Mouse (Mus musculus) heart, embryonic 14.5 days (tissue): ENCODE results near the gene Ints13. TPM values are rescaled to one million over a fixed set of nuclear protein-coding genes. Genes with fewer than 3 reads are reported as not detected.

Experiments used
- ATAC-seq: fragments of 200-750 bp; cut with Nextera tagmentation; 2 replicates; pipeline ENCODE4 v1.8.0; 2017; ENCODE audit warnings: low read depth, moderate TSS enrichment; ENCODE audit not compliant: insufficient number of reproducible peaks, insufficient read depth, low FRiP score
- H3K27ac ChIP-seq, 2 experiments: fragments of 200-500 bp in 1 of 2; fragments of 300-500 bp in 1 of 2; sonication (generic) in 1 of 2; replicated peaks in 1 of 2; 2 replicates each; pipeline ENCODE4 v1.5.1; 2012 to 2014; ENCODE audit warnings: low read depth in 2 of 2, low read length in 2 of 2, control low read depth in 1 of 2, mild to moderate bottlenecking in 1 of 2, mixed read lengths in 1 of 2; ENCODE audit not compliant: control insufficient read depth in 1 of 2, insufficient read depth in 1 of 2
- H3K27me3 ChIP-seq: fragments of 300-500 bp; sonication (generic); 2 replicates; pipeline ENCODE4 v1.6.1; 2014; ENCODE audit warnings: mild to moderate bottlenecking, low read length, control low read depth; ENCODE audit not compliant: control insufficient read depth, insufficient read depth
- H3K36me3 ChIP-seq: fragments of 300-500 bp; sonication (generic); 2 replicates; pipeline ENCODE4 v1.6.1; 2014; ENCODE audit warnings: mild to moderate bottlenecking, control low read depth, low read length, mixed read lengths; ENCODE audit not compliant: control insufficient read depth, insufficient read depth
- H3K4me1 ChIP-seq, 2 experiments: fragments of 200-500 bp in 1 of 2; fragments of 300-500 bp in 1 of 2; sonication (generic) in 1 of 2; 2 replicates each; pipeline ENCODE4 v1.6.1; 2012 to 2014; ENCODE audit warnings: low read length in 2 of 2, control low read depth in 1 of 2, mixed read lengths in 1 of 2; ENCODE audit not compliant: control insufficient read depth in 2 of 2, insufficient read depth in 2 of 2
- H3K4me2 ChIP-seq: fragments of 300-500 bp; sonication (generic); 2 replicates; pipeline ENCODE4 v1.6.1; 2014; ENCODE audit warnings: mild to moderate bottlenecking, low read length
- H3K4me3 ChIP-seq, 2 experiments: fragments of 200-500 bp in 1 of 2; fragments of 300-500 bp in 1 of 2; sonication (generic) in 1 of 2; 2 replicates each; pipeline ENCODE4 v1.5.1; 2012 to 2014; ENCODE audit warnings: low read length in 2 of 2, mild to moderate bottlenecking in 2 of 2, control low read depth in 1 of 2, low read depth in 1 of 2, moderate library complexity in 1 of 2; ENCODE audit not compliant: control insufficient read depth in 1 of 2, insufficient read depth in 1 of 2
- H3K9ac ChIP-seq: fragments of 300-500 bp; sonication (generic); 2 replicates; pipeline ENCODE4 v1.6.1; 2014; ENCODE audit warnings: mild to moderate bottlenecking, low read length
- H3K9me3 ChIP-seq: fragments of 300-500 bp; sonication (generic); 2 replicates; pipeline ENCODE4 v1.6.1; 2016; ENCODE audit warnings: low read length, control low read depth; ENCODE audit not compliant: control insufficient read depth
- WGBS: fragments of 180-500 bp; shearing (Covaris S2); extraction: QIAGEN DNeasy Blood & Tissue Kit; methylation state at CpG from one replicate; pipeline ENCODE4 v1.1.7; 2014; 5-methylcytosine and 5-hydroxymethylcytosine counted together
- polyA plus RNA-seq: library from polyadenylated mRNA; unstranded; fragments of >200 nt; fragmentation: Nextera tagmentation; extraction: Ambion mirVana; gene quantifications from 2 replicates; pipeline ENCODE4 v1.2.1, GENCODE M21; 2014

Gene Ints13
- polyA plus RNA-seq, 1 experiment from 2014 or later = 41.3 TPM

GRCm38 (mm10) chr6:146511511-146511910, 66.1 kb downstream of the Ints13 start:
- Histone ChIP-seq H3K36me3 (no peaks in the 10 kb centered on the region), H3K9me3 (no peaks in the 10 kb centered on the region), H3K4me3 (no peak overlapping the region), H3K27me3 (no peaks in the 10 kb centered on the region), H3K27ac (no peak overlapping the region), H3K4me2 (no peak overlapping the region), H3K4me1 (peaks cover 16 to 26% of the 10 kb centered on the region in 2 experiments), H3K9ac (no peak overlapping the region)
- WGBS = 85% methylated on average over 8 of the region's 8 CpGs
- no peak for ATAC-seq

- Histone ChIP-seq H3K27ac (no peak overlapping the region), H3K4me2 (no peak overlapping the region), H3K9me3 (no peaks in the 10 kb centered on the region), H3K9ac (no peak overlapping the region), H3K4me1 (peaks cover 16 to 26% of the 10 kb centered on the region in 2 experiments), H3K4me3 (no peak overlapping the region), H3K36me3 (no peaks in the 10 kb centered on the region), H3K27me3 (no peaks in the 10 kb centered on the region)
- ATAC-seq = no peak
- WGBS = 56% methylated on average over 2 of the region's 2 CpGs
Observed at GRCm38 (mm10) chr6:146509891-146510290, 67.7 kb downstream of the Ints13 start.

- 63% methylated on average over 2 of the region's 2 CpGs for WGBS
- no peak overlapping the region for H3K9ac ChIP-seq
- H3K36me3 ChIP-seq = no peaks in the 10 kb centered on the region
- no peak overlapping the region for H3K27ac ChIP-seq
- peaks cover 17 to 21% of the 10 kb centered on the region in 2 experiments for H3K4me1 ChIP-seq
- no peak overlapping the region for H3K4me3 ChIP-seq
- no peak for ATAC-seq
- no peaks in the 10 kb centered on the region for H3K9me3 ChIP-seq
- H3K4me2 ChIP-seq = no peak overlapping the region
- no peaks in the 10 kb centered on the region for H3K27me3 ChIP-seq
Observed at GRCm38 (mm10) chr6:146504459-146504858, 73.2 kb downstream of the Ints13 start.

GRCm38 (mm10) chr6:146502856-146503255, 74.8 kb downstream of the Ints13 start:
- ATAC-seq = no peak
- Histone ChIP-seq H3K4me3 (peak overlapping the region; percentile 69 to 77), H3K9me3 (no peaks in the 10 kb centered on the region), H3K9ac (peak overlapping the region; percentile 88), H3K27me3 (no peaks in the 10 kb centered on the region), H3K27ac (peak overlapping the region in 1 of 2 experiments; percentile 94; a peak in 3 of 4 replicates), H3K36me3 (no peaks in the 10 kb centered on the region), H3K4me2 (peak overlapping the region; percentile 91), H3K4me1 (peaks cover 19 to 24% of the 10 kb centered on the region in 2 experiments)
- WGBS = 34% methylated on average over 3 of the region's 3 CpGs

- H3K9me3 ChIP-seq = no peaks in the 10 kb centered on the region
- H3K36me3 ChIP-seq = no peaks in the 10 kb centered on the region
- H3K4me1 ChIP-seq = peaks cover 19 to 26% of the 10 kb centered on the region in 2 experiments
- peak within 1 kb of the TSS; percentile 82 to 94 for H3K27ac ChIP-seq
- no peaks in the 10 kb centered on the region for H3K27me3 ChIP-seq
- WGBS = under 1% methylated on average over 66 of the region's 70 CpGs
- peak; percentile 95 for ATAC-seq
- H3K9ac ChIP-seq = peak within 1 kb of the TSS; percentile 88
- peak within 1 kb of the TSS; percentile 91 for H3K4me2 ChIP-seq
- peak within 1 kb of the TSS; percentile 69 to 77 for H3K4me3 ChIP-seq
Observed at GRCm38 (mm10) chr6:146501866-146502804, 75.5 kb downstream of the Ints13 start, which contains the start of gene Itpr2. TSS of gene Itpr2 (minus strand) at chr6:146502223.

GRCm38 (mm10) chr6:146501316-146501865, 76.2 kb downstream of the Ints13 start:
- Histone ChIP-seq H3K4me2 (peak overlapping the region; percentile 91), H3K27ac (peak overlapping the region; percentile 82 to 94), H3K27me3 (no peaks in the 10 kb centered on the region), H3K9ac (peak overlapping the region; percentile 88), H3K36me3 (no peaks in the 10 kb centered on the region), H3K4me3 (peak overlapping the region; percentile 69 to 77), H3K4me1 (peaks cover 19 to 26% of the 10 kb centered on the region in 2 experiments), H3K9me3 (no peaks in the 10 kb centered on the region)
- ATAC-seq = peak; percentile 49
- under 1% methylated on average over 30 of the region's 30 CpGs for WGBS

GRCm38 (mm10) chr6:146500771-146501170, 76.9 kb downstream of the Ints13 start:
- 41% methylated on average over 5 of the region's 5 CpGs for WGBS
- no peaks in the 10 kb centered on the region for H3K9me3 ChIP-seq
- H3K4me1 ChIP-seq = peaks cover 19 to 26% of the 10 kb centered on the region in 2 experiments
- peak overlapping the region; percentile 91 for H3K4me2 ChIP-seq
- no peaks in the 10 kb centered on the region for H3K27me3 ChIP-seq
- H3K36me3 ChIP-seq = no peaks in the 10 kb centered on the region
- H3K4me3 ChIP-seq = peak overlapping the region; percentile 69 to 77
- H3K9ac ChIP-seq = peak overlapping the region; percentile 88
- peak overlapping the region; percentile 82 to 94 for H3K27ac ChIP-seq
- no peak for ATAC-seq
